ENCODE assay signal across 8 mouse cellular contexts in genomic region chr13:37992638-37993371, GRCm38 (mm10). TPM values are rescaled to one million over a fixed set of nuclear protein-coding genes. Genes with fewer than 3 reads are reported as not detected.
DNase-seq lines count a peak whose midpoint lies in the region; ATAC-seq and TF ChIP-seq lines count a peak whose summit lies in the region.

No protein-coding gene starts in this region.

- DNase-seq in kidney, postnatal 25 days: no peak
- peak; percentile 63 for DNase-seq in lung, embryonic 14.5 days
- DNase-seq in urinary bladder, adult 2 months (ENCODE audit: low spot score): no peak
- DNase-seq in cerebellum, postnatal 25 days: no peak

- 7% methylated on average over 10 of the region's 10 CpGs for WGBS in kidney, embryonic 14.5 days
- 6% methylated on average over 10 of the region's 10 CpGs for WGBS in bone marrow, adult 2 months
- WGBS in heart, embryonic 16.5 days: 10% methylated on average over 10 of the region's 10 CpGs
- WGBS in lung, embryonic 14.5 days: 3% methylated on average over 10 of the region's 10 CpGs

- TF ChIP-seq POLR2A in bone marrow, adult 2 months (IDR thresholded peaks at IDR 0.05; ENCODE audit: borderline replicate concordance, control insufficient read depth, low read depth, low read length): no peak

- H3K36me3 ChIP-seq in kidney, embryonic 14.5 days (ENCODE audit: control insufficient read depth, insufficient read depth, low read length): peaks cover 38% of the 10 kb centered on the region
- H3K36me3 ChIP-seq in heart, embryonic 16.5 days (ENCODE audit: control insufficient read depth, insufficient read depth): peaks cover 23% of the 10 kb centered on the region
- H3K36me3 ChIP-seq in lung, embryonic 14.5 days (ENCODE audit: insufficient read depth): peaks cover 39% of the 10 kb centered on the region

- H3K4me1 ChIP-seq in kidney, embryonic 14.5 days (ENCODE audit: control insufficient read depth, insufficient read depth, low read length): no peaks in the 10 kb centered on the region
- H3K4me1 ChIP-seq in bone marrow, adult 2 months (ENCODE audit: control insufficient read depth, insufficient read depth, low read length): peaks cover 4% of the 10 kb centered on the region
- peaks cover 5% of the 10 kb centered on the region for H3K4me1 ChIP-seq in heart, embryonic 16.5 days (ENCODE audit: control insufficient read depth, insufficient read depth, low read length)
- no peaks in the 10 kb centered on the region for H3K4me1 ChIP-seq in lung, embryonic 14.5 days (ENCODE audit: insufficient read depth)

- no peak for ATAC-seq in kidney, embryonic 14.5 days (ENCODE audit: low FRiP score, low TSS enrichment)
- no peak for ATAC-seq in heart, embryonic 16.5 days (replicated peaks; ENCODE audit: extremely low read depth, insufficient read depth, low FRiP score)
- ATAC-seq in lung, embryonic 14.5 days (ENCODE audit: insufficient read depth): no peak
- no peak for ATAC-seq in monocyte, adult 5-6 weeks (replicated peaks; ENCODE audit: insufficient number of reproducible peaks, low FRiP score, low TSS enrichment, poor library complexity, severe bottlenecking)

- TF ChIP-seq CTCF in bone marrow, adult 2 months (IDR thresholded peaks at IDR 0.05; ENCODE audit: control insufficient read depth, insufficient read depth, low read length): no peak
- no peak for TF ChIP-seq CTCF in lung, embryonic 14.5 days (IDR thresholded peaks at IDR 0.05; ENCODE audit: low read depth)

- H3K4me3 ChIP-seq in kidney, embryonic 14.5 days (ENCODE audit: low read length): peak overlapping the region; percentile 97
- peak overlapping the region; percentile 93 for H3K4me3 ChIP-seq in bone marrow, adult 2 months (replicated peaks; ENCODE audit: control insufficient read depth, low read depth, low read length)
- H3K4me3 ChIP-seq in heart, embryonic 16.5 days (ENCODE audit: low read length): peak overlapping the region; percentile 96
- H3K4me3 ChIP-seq in lung, embryonic 14.5 days (ENCODE audit: low read depth, low read length): peak overlapping the region; percentile 99

- no peaks in the 10 kb centered on the region for H3K9me3 ChIP-seq in kidney, embryonic 14.5 days (ENCODE audit: control insufficient read depth, low read length)
- no peaks in the 10 kb centered on the region for H3K9me3 ChIP-seq in heart, embryonic 16.5 days (replicated peaks; ENCODE audit: control insufficient read depth, low read length)
- H3K9me3 ChIP-seq in lung, embryonic 14.5 days (ENCODE audit: low read depth, low read length): no peaks in the 10 kb centered on the region

- peak overlapping the region; percentile 74 for H3K4me2 ChIP-seq in kidney, embryonic 14.5 days (replicated peaks; ENCODE audit: low read depth, low read length)
- H3K4me2 ChIP-seq in heart, embryonic 16.5 days (ENCODE audit: low read depth, low read length): peak overlapping the region; percentile 77
- peak overlapping the region; percentile 78 for H3K4me2 ChIP-seq in lung, embryonic 14.5 days

- H3K27ac ChIP-seq in kidney, embryonic 14.5 days (ENCODE audit: low read depth, low read length): peak overlapping the region; percentile 93; the same call in 1 of the 2 replicates
- peak overlapping the region; percentile 14; the same call in 1 of the 2 replicates for H3K27ac ChIP-seq in bone marrow, adult 2 months (ENCODE audit: control insufficient read depth, insufficient read depth, low read depth, low read length, poor library complexity)
- no peak overlapping the region; the same call in 1 of the 2 replicates for H3K27ac ChIP-seq in heart, embryonic 16.5 days (ENCODE audit: low read length)
- H3K27ac ChIP-seq in lung, embryonic 14.5 days (ENCODE audit: low read depth): peak overlapping the region; percentile 96

- no peaks in the 10 kb centered on the region for H3K27me3 ChIP-seq in kidney, embryonic 14.5 days (ENCODE audit: control insufficient read depth, insufficient read depth, low read length)
- no peaks in the 10 kb centered on the region for H3K27me3 ChIP-seq in heart, embryonic 16.5 days (ENCODE audit: control insufficient read depth, insufficient read depth, low read length)
- H3K27me3 ChIP-seq in lung, embryonic 14.5 days (ENCODE audit: insufficient read depth, low read length): no peaks in the 10 kb centered on the region

- H3K9ac ChIP-seq in kidney, embryonic 14.5 days (ENCODE audit: low read depth, low read length): peak overlapping the region; percentile 98
- peak overlapping the region; percentile 96 for H3K9ac ChIP-seq in heart, embryonic 16.5 days (ENCODE audit: low read length)
- H3K9ac ChIP-seq in lung, embryonic 14.5 days: peak overlapping the region; percentile 95

RNA-seq across cellular contexts. Expression of gene Ssr1, which starts 1.2 kb away (rescaled TPM):
- polyA plus RNA-seq in kidney, embryonic 14.5 days (2014; fragmentation: Nextera tagmentation; extraction: Ambion mirVana): 76.7 and 133 TPM in 2 replicates
- 43.0 and 56.0 TPM in 2 replicates for polyA plus RNA-seq in bone marrow, adult 2 months (2011; ENCODE audit: insufficient read depth, insufficient read length, low replicate concordance, missing spikeins)
- polyA plus RNA-seq in heart, embryonic 16.5 days (2015; fragmentation: Nextera tagmentation; extraction: Ambion mirVana): 80.0 and 81.2 TPM in 2 replicates
- 158 and 182 TPM in 2 replicates for polyA plus RNA-seq in lung, embryonic 14.5 days (2014; fragmentation: Nextera tagmentation; extraction: Ambion mirVana)
- 66.0 to 74.1 TPM (median 72.0 TPM) in 3 replicates for total RNA-seq in monocyte, adult 5-6 weeks (2017)
- polyA plus RNA-seq in urinary bladder, adult 2 months (2012; rRNA removed): 24.4 and 27.2 TPM in 2 replicates

RNA-seq across cellular contexts. Expression of gene Riok1, which starts 44.0 kb away (rescaled TPM):
- 50.8 and 62.3 TPM in 2 replicates for polyA plus RNA-seq in kidney, embryonic 14.5 days (2014; fragmentation: Nextera tagmentation; extraction: Ambion mirVana)
- polyA plus RNA-seq in bone marrow, adult 2 months (2011; ENCODE audit: insufficient read depth, insufficient read length, low replicate concordance, missing spikeins): 22.4 and 40.9 TPM in 2 replicates
- 30.3 and 36.0 TPM in 2 replicates for polyA plus RNA-seq in heart, embryonic 16.5 days (2015; fragmentation: Nextera tagmentation; extraction: Ambion mirVana)
- 51.3 and 53.3 TPM in 2 replicates for polyA plus RNA-seq in lung, embryonic 14.5 days (2014; fragmentation: Nextera tagmentation; extraction: Ambion mirVana)
- 161 to 230 TPM (median 187 TPM) in 3 replicates for total RNA-seq in monocyte, adult 5-6 weeks (2017)
- 21.8 and 24.0 TPM in 2 replicates for polyA plus RNA-seq in urinary bladder, adult 2 months (2012; rRNA removed)

RNA-seq across cellular contexts. Expression of gene Cage1, which starts 44.1 kb away (rescaled TPM):
- polyA plus RNA-seq in kidney, embryonic 14.5 days (2014; fragmentation: Nextera tagmentation; extraction: Ambion mirVana): 0.90 and 1.1 TPM in 2 replicates
- 0.70 and 0.74 TPM in 2 replicates for polyA plus RNA-seq in bone marrow, adult 2 months (2011; ENCODE audit: insufficient read depth, insufficient read length, low replicate concordance, missing spikeins)
- polyA plus RNA-seq in heart, embryonic 16.5 days (2015; fragmentation: Nextera tagmentation; extraction: Ambion mirVana): 0.97 and 1.2 TPM in 2 replicates
- polyA plus RNA-seq in lung, embryonic 14.5 days (2014; fragmentation: Nextera tagmentation; extraction: Ambion mirVana): 0.80 and 1.1 TPM in 2 replicates
- total RNA-seq in monocyte, adult 5-6 weeks (2017): 0.85 to 1.9 TPM (median 1.0 TPM) in 3 replicates
- 1.1 and 1.3 TPM in 2 replicates for polyA plus RNA-seq in urinary bladder, adult 2 months (2012; rRNA removed)
